Comparison of ENCODE assay signal across 18 mouse cellular contexts in genomic region chr4:46095826-46096159, GRCm38 (mm10). TPM values are rescaled to one million over a fixed set of nuclear protein-coding genes. Genes with fewer than 3 reads are reported as not detected.
DNase-seq lines count a peak whose midpoint lies in the region; ATAC-seq and TF ChIP-seq lines count a peak whose summit lies in the region.
"Had no signal": no experiment of that assay in that cellular context is flagged by ENCODE, and none has a peak within 500 bp of the region (broad histone marks: within the 10 kb centered on the region; RNA-seq: fewer than 3 reads in every experiment).

No protein-coding gene starts in this region.

- TF ChIP-seq POLR2A in CH12.LX (IDR thresholded peaks at IDR 0.05; ENCODE audit: low read depth, low read length), result no peak
- TF ChIP-seq POLR2A in cortical plate, adult 2 months (IDR thresholded peaks at IDR 0.05; ENCODE audit: extremely low read depth, insufficient read depth, low read length), result no peak

- TF ChIP-seq EP300 in CH12.LX (IDR thresholded peaks at IDR 0.05; ENCODE audit: low read length), result no peak

- intact Hi-C loops in gastrocnemius, adult 2 months (cut with DNase I), result no loop called here

- H3K9ac ChIP-seq in hindbrain, embryonic 13.5 days, result no peak overlapping the region
- H3K9ac ChIP-seq in hindbrain, embryonic 14.5 days, result no peak overlapping the region
- no peak overlapping the region for H3K9ac ChIP-seq in CH12.LX (ENCODE audit: insufficient read depth, low read depth)
- H3K9ac ChIP-seq: forebrain, embryonic 13.5 days; intestine, embryonic 15.5 days had no signal

- H3K36me3 ChIP-seq in hindbrain, embryonic 13.5 days, result no peaks in the 10 kb centered on the region
- H3K36me3 ChIP-seq in hindbrain, embryonic 14.5 days (replicated peaks; ENCODE audit: control insufficient read depth, insufficient read depth), result no peaks in the 10 kb centered on the region
- H3K36me3 ChIP-seq in CH12.LX (replicated peaks in 1 of 2; ENCODE audit: control insufficient read depth in 1 of 2, insufficient read depth in 1 of 2, low read length in 1 of 2), result peaks cover 0 to 16% of the 10 kb centered on the region in 2 experiments
- H3K36me3 ChIP-seq: forebrain, embryonic 10.5 days; intestine, embryonic 15.5 days had no signal

- H3K4me1 ChIP-seq in hindbrain, embryonic 13.5 days (replicated peaks), result peaks cover 19% of the 10 kb centered on the region
- H3K4me1 ChIP-seq in hindbrain, embryonic 14.5 days (replicated peaks; ENCODE audit: control insufficient read depth, insufficient read depth, low read length), result no peaks in the 10 kb centered on the region
- peaks cover 33 to 54% of the 10 kb centered on the region in 2 experiments for H3K4me1 ChIP-seq in CH12.LX (ENCODE audit: control insufficient read depth in 1 of 2, insufficient read depth in 2 of 2)
- no peaks in the 10 kb centered on the region for H3K4me1 ChIP-seq in cortical plate, adult 2 months (ENCODE audit: control insufficient read depth, insufficient read depth, low read length)

- H3K27ac ChIP-seq in gastrocnemius, adult 2 months, result peak overlapping the region; percentile 53
- H3K27ac ChIP-seq in hindbrain, embryonic 13.5 days, result 0 out of 2 replicates have a peak overlapping the region, but pooled peaks have one; percentile 27
- no peak overlapping the region for H3K27ac ChIP-seq in hindbrain, embryonic 14.5 days
- H3K27ac ChIP-seq in CH12.LX (ENCODE audit: insufficient read depth, low read depth), result peak overlapping the region; percentile 8; the same call in 1 of the 2 replicates
- H3K27ac ChIP-seq in cortical plate, adult 2 months (ENCODE audit: insufficient read depth, low read length), result peak overlapping the region; percentile 40; the same call in 1 of the 2 replicates
- H3K27ac ChIP-seq: forebrain, embryonic 10.5 days; intestine, embryonic 15.5 days had no signal

- no peak for TF ChIP-seq RAD21 in CH12.LX (IDR thresholded peaks at IDR 0.05; ENCODE audit: low read depth, low read length)

- in situ Hi-C loops in CH12.LX (cut with MboI; ENCODE audit: low pct_ligation_motif_present, low pct_unique_long_range_greater_than_20kb, low sequenced_read_pairs), result loop anchor here (5.0 kb wide), 1 partner anchor 48 kb away; no protein-coding TSS in a partner anchor

- no peak for DNase-seq in gastrocnemius, adult 2 months
- no peak for DNase-seq in gastrocnemius, adult 8-10 months (ENCODE audit: low spot score in 2 of 2)
- DNase-seq in hindbrain, embryonic 14.5 days (ENCODE audit: low spot score), result no peak
- no peak for DNase-seq in CH12.LX (ENCODE audit: extremely low read depth)
- no peak for DNase-seq in kidney, postnatal 25 days
- DNase-seq: adrenal gland, adult 8-10 months; adrenal gland, postnatal 25 days; B cell, adult 2 months; cerebellum, adult 11-12 months; cerebellum, postnatal 25 days; kidney, adult 11 months had no signal

- H3K4me2 ChIP-seq in hindbrain, embryonic 13.5 days, result no peak overlapping the region
- no peak overlapping the region for H3K4me2 ChIP-seq in hindbrain, embryonic 14.5 days (replicated peaks)
- H3K4me2 ChIP-seq in CH12.LX (ENCODE audit: insufficient read depth, low read depth, poor library complexity, severe bottlenecking), result no peak overlapping the region
- H3K4me2 ChIP-seq: forebrain, embryonic 13.5 days; heart, embryonic 11.5 days; intestine, embryonic 15.5 days had no signal

- no peak for TF ChIP-seq CTCF in gastrocnemius, adult 2 months (IDR thresholded peaks at IDR 0.05)
- TF ChIP-seq CTCF in CH12.LX (conservative IDR thresholded peaks at IDR 0.05 in 1 of 2, IDR thresholded peaks at IDR 0.05 in 1 of 2; ENCODE audit: low read depth in 2 of 2, low read length in 2 of 2), result no peak
- no peak for TF ChIP-seq CTCF in cortical plate, adult 2 months (IDR thresholded peaks at IDR 0.05; ENCODE audit: extremely low read depth, insufficient read depth, low read length)

- no peak overlapping the region for H3K4me3 ChIP-seq in gastrocnemius, adult 2 months
- H3K4me3 ChIP-seq in hindbrain, embryonic 13.5 days, result no peak overlapping the region
- no peak overlapping the region for H3K4me3 ChIP-seq in hindbrain, embryonic 14.5 days (replicated peaks; ENCODE audit: low read length)
- no peak overlapping the region for H3K4me3 ChIP-seq in CH12.LX (replicated peaks in 1 of 3; ENCODE audit: low read depth in 2 of 3, low read length in 2 of 3, poor library complexity in 1 of 3)
- H3K4me3 ChIP-seq in cortical plate, adult 2 months (ENCODE audit: insufficient read depth, low read length), result no peak overlapping the region
- H3K4me3 ChIP-seq: forebrain, embryonic 10.5 days; forebrain, embryonic 13.5 days; intestine, embryonic 15.5 days had no signal

- WGBS in hindbrain, embryonic 13.5 days, result 94% methylated on average over 3 of the region's 3 CpGs
- WGBS in hindbrain, embryonic 14.5 days, result 88% methylated on average over 3 of the region's 3 CpGs

- no peaks in the 10 kb centered on the region for H3K9me3 ChIP-seq in hindbrain, embryonic 13.5 days
- H3K9me3 ChIP-seq in hindbrain, embryonic 14.5 days (ENCODE audit: control insufficient read depth, low read length), result no peaks in the 10 kb centered on the region
- H3K9me3 ChIP-seq in CH12.LX (replicated peaks; ENCODE audit: low read length), result no peaks in the 10 kb centered on the region
- H3K9me3 ChIP-seq: forebrain, embryonic 10.5 days; forebrain, embryonic 13.5 days; intestine, embryonic 15.5 days had no signal

- ATAC-seq in hindbrain, embryonic 13.5 days (ENCODE audit: low FRiP score), result no peak
- no peak for ATAC-seq in hindbrain, embryonic 14.5 days (ENCODE audit: low FRiP score)
- ATAC-seq: forebrain, embryonic 13.5 days; hindbrain, embryonic 16.5 days; intestine, embryonic 15.5 days had no signal

- dilution Hi-C loops in CH12.LX (cut with MboI; ENCODE audit: extremely low pct_ligation_motif_present, extremely low pct_unique_long_range_greater_than_20kb, low sequenced_read_pairs), result no loop called here

- H3K27me3 ChIP-seq in hindbrain, embryonic 13.5 days, result no peaks in the 10 kb centered on the region
- no peaks in the 10 kb centered on the region for H3K27me3 ChIP-seq in hindbrain, embryonic 14.5 days (ENCODE audit: control insufficient read depth, insufficient read depth, low read length)
- H3K27me3 ChIP-seq in CH12.LX (replicated peaks), result no peaks in the 10 kb centered on the region
- H3K27me3 ChIP-seq: forebrain, embryonic 13.5 days; intestine, embryonic 15.5 days had no signal

- no peaks in the 10 kb centered on the region for H3K79me2 ChIP-seq in CH12.LX (replicated peaks; ENCODE audit: control insufficient read depth, extremely low read depth, insufficient read depth, poor library complexity, severe bottlenecking)

TF ChIP-seq in CH12.LX, 34 proteins besides CTCF, POLR2A, EP300 and RAD21:
- no peak for TF ChIP-seq USF1 (IDR thresholded peaks at IDR 0.05; ENCODE audit: low read depth, low read length)
- TF ChIP-seq ZKSCAN1 (IDR thresholded peaks at IDR 0.05; ENCODE audit: borderline replicate concordance, low read depth, low read length), result peak; percentile 97

RNA-seq across cellular contexts. Expression of gene Ncbp1, which starts 42.6 kb away (rescaled TPM):
- total RNA-seq in gastrocnemius, adult 2 months (2021), result 10 to 100 TPM; 13.1 to 14.9 TPM
- 10 to 100 TPM; 11.7 to 16.9 (median 13.2) TPM for total RNA-seq in gastrocnemius, adult 8-10 months (2022)
- 87.5 and 91.0 TPM in 2 replicates for polyA plus RNA-seq in hindbrain, embryonic 13.5 days (2015; fragmentation: Nextera tagmentation; extraction: Ambion mirVana)
- polyA plus RNA-seq in hindbrain, embryonic 14.5 days (2014; fragmentation: Nextera tagmentation; extraction: Ambion mirVana), result 75.6 and 84.9 TPM in 2 replicates
- total RNA-seq in CH12.LX (2012; rRNA removed) (64.7 and 80.6 TPM in 2 replicates), CH12.LX (2014; rRNA removed) (82.0 and 88.2 TPM in 2 replicates)
- 121 and 141 TPM in 2 replicates for polyA plus RNA-seq in CH12.LX (2012; ENCODE audit: insufficient read length, low read depth)
- polyA plus RNA-seq in cortical plate, adult 2 months (2012; rRNA removed), result 52.6 and 58.9 TPM in 2 replicates

RNA-seq across cellular contexts. Expression of gene Tstd2, which starts 42.7 kb away (rescaled TPM):
- 10 to 100 TPM in 1 of 2 experiments, 1 to 10 TPM in 1; 9.8 to 11.1 TPM for total RNA-seq in gastrocnemius, adult 2 months (2021)
- total RNA-seq in gastrocnemius, adult 8-10 months (2022), result 10 to 100 TPM in 1 of 4 experiments, 1 to 10 TPM in 3; 8.4 to 11.9 (median 9.2) TPM
- polyA plus RNA-seq in hindbrain, embryonic 13.5 days (2015; fragmentation: Nextera tagmentation; extraction: Ambion mirVana), result 37.7 and 42.0 TPM in 2 replicates
- polyA plus RNA-seq in hindbrain, embryonic 14.5 days (2014; fragmentation: Nextera tagmentation; extraction: Ambion mirVana), result 17.5 and 21.6 TPM in 2 replicates
- total RNA-seq in CH12.LX (2012; rRNA removed), result 29.1 and 34.0 TPM in 2 replicates
- total RNA-seq in CH12.LX (2014; rRNA removed), result 36.4 and 40.2 TPM in 2 replicates
- polyA plus RNA-seq in CH12.LX (2012; ENCODE audit: insufficient read length, low read depth), result 26.9 and 30.4 TPM in 2 replicates
- 13.7 and 14.7 TPM in 2 replicates for polyA plus RNA-seq in cortical plate, adult 2 months (2012; rRNA removed)

RNA-seq across cellular contexts. Expression of gene Tmod1, which starts 57.1 kb away (rescaled TPM):
- total RNA-seq in gastrocnemius, adult 2 months (2021), result 100 to 1,000 TPM; 173 to 208 TPM
- 100 to 1,000 TPM; 175 to 195 (median 187) TPM for total RNA-seq in gastrocnemius, adult 8-10 months (2022)
- polyA plus RNA-seq in hindbrain, embryonic 13.5 days (2015; fragmentation: Nextera tagmentation; extraction: Ambion mirVana), result 1.9 and 2.1 TPM in 2 replicates
- polyA plus RNA-seq in hindbrain, embryonic 14.5 days (2014; fragmentation: Nextera tagmentation; extraction: Ambion mirVana), result 1.9 TPM in 2 replicates
- total RNA-seq in CH12.LX (2012; rRNA removed), result 0.92 and 3.1 TPM in 2 replicates
- 0.70 and 0.93 TPM in 2 replicates for total RNA-seq in CH12.LX (2014; rRNA removed)
- 2.3 and 2.5 TPM in 2 replicates for polyA plus RNA-seq in CH12.LX (2012; ENCODE audit: insufficient read length, low read depth)
- polyA plus RNA-seq in cortical plate, adult 2 months (2012; rRNA removed), result 48.2 and 50.9 TPM in 2 replicates

Comparison
In these comparisons a context has a peak if more than half of its experiments do, and no peak if none do; other contexts are left out.
1. RNA of gene Tmod1, which starts 57.1 kb away (polyA plus RNA-seq): 48.2 to 50.9 TPM in cortical plate, adult 2 months; 2.3 to 2.5 TPM in CH12.LX, 1.9 to 2.1 TPM in hindbrain, embryonic 13.5 days and 1.9 TPM in hindbrain, embryonic 14.5 days; every median in the first group is over 10 times any median in the second.